Mouse (Mus musculus) heart, postnatal 10 days (tissue): ENCODE results near the gene Plcb2. TPM values are rescaled to one million over a fixed set of nuclear protein-coding genes. Genes with fewer than 3 reads are reported as not detected.
A peak's percentile ranks its signal among the peaks of the same experiment; 100 is the strongest.

Experiments
- DNase-seq, 2 experiments: peaks; one replicate each; pipeline ENCODE4 v3.0.0; 2021
- intact Hi-C: fragments of 180-260 bp; cut with DNase I; formaldehyde crosslinking; loops from one replicate; pipeline ENCODE4 v1.15.1; 2025
- total RNA-seq, 2 experiments: library from RNA; stranded (reverse); gene quantifications; 2 replicates each; pipeline ENCODE4 v1.2.3; 2021

Plcb2 gene
- total RNA-seq, 2 experiments from 2014 or later, result 1.9 to 2.4 TPM

DNA sequence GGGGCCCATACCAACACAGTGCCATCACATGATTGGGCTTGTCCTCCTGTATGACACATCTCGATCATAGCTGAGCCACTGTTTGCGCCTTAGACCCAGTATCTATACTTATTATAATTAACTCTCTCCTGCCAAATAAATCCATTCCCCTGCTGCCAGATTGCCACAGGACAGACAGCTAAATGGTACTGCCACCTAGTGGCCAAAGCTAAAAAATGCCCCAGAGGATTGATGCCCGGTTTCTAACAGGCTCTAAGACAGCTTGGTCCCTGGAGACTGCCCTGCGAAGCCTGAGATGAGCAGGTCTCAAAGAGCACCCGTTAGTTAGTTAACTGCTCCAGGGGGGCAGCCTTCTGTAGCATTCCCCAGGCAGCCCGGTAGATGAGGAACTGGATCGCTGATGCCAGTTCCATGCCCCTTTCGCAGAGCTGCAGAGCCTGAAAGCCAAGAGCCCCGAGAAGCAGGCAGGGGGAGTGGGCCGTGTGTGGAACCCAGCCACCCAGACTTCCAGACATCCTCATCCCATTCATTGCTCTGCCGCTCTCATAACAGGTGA, 32.5 kb downstream of the Plcb2 start:
- peak; percentile 70 to 75 for DNase-seq
- intact Hi-C loops, result loop anchor here (1.0 to 5.0 kb wide), 2 partner anchors 57 to 208 kb away; no protein-coding TSS in a partner anchor

GRCm38 (mm10) chr2:118693370-118693966, 34.8 kb downstream of the Plcb2 start:
- DNase-seq, result no peak
- intact Hi-C loops, result no loop called here

DNA sequence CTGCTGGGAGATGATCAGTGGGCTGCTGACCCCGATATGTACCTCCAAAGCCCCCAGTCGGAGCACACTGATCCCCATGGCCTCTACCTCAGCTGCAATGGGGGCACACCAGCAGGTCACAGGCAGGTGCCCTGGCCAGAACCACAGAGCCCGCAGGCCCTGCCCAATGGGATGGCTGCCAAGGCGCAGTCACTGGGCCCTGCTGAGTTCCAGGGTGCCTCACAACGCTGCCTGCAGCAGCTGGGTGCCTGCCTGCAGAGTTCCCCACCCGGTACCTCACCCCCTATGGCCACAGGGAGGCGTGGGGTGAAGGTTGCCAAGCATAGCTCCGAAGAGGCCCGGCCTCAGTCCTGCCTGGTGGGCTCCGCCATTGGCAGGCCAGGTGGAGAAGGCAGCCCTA, 38.4 kb downstream of the Plcb2 start:
- DNase-seq, result no peak
- intact Hi-C loops, result no loop called here

GRCm38 (mm10) chr2:118687791-118688190, 40.4 kb downstream of the Plcb2 start:
- DNase-seq, result no peak
- intact Hi-C loops, result no loop called here

- DNase-seq, result no peak
- intact Hi-C loops, result no loop called here
These were observed 41.5 kb downstream of the Plcb2 start for GRCm38 (mm10) chr2:118686693-118687092.

GRCm38 (mm10) chr2:118685088-118685487, 43.1 kb downstream of the Plcb2 start:
- intact Hi-C loops, result no loop called here
- DNase-seq, result no peak

GRCm38 (mm10) chr2:118682544-118683260, 45.5 kb downstream of the Plcb2 start:
- intact Hi-C loops, result no loop called here
- DNase-seq, result peak in 1 of 2 experiments; percentile 55

GRCm38 (mm10) chr2:118680926-118681325, 47.3 kb downstream of the Plcb2 start:
- intact Hi-C loops, result no loop called here
- DNase-seq, result no peak

- DNase-seq, result no peak
- intact Hi-C loops, result no loop called here
These were observed 48.7 kb downstream of the Plcb2 start for GRCm38 (mm10) chr2:118679577-118679976.

DNA sequence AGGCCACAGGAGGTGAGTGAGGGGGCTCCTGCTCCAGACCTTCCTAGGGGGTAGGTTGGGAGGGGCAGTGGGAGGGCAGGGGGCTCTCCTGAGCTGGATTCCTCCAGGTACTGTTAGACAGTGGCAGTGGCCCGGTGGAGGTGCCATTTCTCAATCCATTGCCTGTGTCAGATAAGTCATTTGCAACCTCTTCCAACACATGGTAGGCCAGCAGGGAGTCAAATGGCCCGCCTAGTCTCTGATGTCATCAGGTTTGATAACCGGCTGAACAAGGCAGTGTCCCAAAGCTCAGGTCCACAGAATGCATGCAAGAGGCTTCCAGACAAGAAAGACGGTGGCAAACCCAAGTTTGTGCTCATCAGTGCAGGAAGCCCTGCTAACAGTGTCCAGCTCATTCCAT, 50.4 kb downstream of the Plcb2 start:
- no peak for DNase-seq
- intact Hi-C loops, result no loop called here

DNA sequence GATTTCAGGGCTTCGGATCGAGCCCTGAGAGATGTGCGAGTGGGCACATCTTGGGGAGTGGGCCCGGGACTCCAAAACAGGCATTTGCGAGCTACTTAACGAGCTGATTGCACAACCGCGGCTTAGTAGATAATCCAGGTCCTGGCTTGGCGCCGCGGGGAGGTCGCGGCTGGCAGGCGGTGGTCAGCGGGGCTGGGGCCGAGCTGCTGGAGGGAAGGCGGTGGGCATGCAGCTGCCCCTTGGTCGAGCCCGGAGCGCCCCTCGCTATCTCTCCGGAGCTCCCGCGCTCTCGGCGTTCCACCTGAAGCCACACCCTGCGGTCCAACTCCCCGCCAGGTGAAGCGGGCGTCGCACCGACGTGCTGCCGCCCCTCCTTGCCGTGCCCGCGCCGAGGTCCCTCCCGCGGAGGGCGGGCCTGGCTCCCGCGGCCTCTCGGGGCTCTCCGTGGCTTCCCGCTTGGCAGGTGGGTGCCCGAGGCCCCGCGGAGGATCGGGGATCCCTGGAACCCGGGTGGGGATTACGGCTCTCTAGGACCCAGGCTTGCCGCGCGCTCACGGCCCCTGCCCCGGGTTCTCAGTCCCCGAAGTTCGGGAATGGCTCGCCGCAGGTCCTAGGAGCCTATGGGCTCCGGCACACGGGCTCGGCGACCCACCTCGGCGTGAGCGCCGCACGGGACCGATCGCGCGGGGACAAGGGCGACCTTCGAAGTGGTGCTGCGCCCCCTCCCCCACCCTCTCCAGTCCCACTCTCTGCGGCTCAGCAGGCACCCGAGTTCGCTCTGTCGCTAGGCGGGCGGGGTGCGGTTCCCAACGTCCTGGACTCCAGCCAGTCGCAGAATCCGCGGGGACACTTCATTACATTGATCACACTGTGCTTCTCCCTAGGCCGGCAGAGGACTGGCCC, 51.1 kb downstream of the Plcb2 start:
- intact Hi-C loops, result no loop called here
- peak; percentile 40 to 50 for DNase-seq

GRCm38 (mm10) chr2:118674500-118674899, 53.7 kb downstream of the Plcb2 start:
- intact Hi-C loops, result no loop called here
- DNase-seq, result no peak

DNA sequence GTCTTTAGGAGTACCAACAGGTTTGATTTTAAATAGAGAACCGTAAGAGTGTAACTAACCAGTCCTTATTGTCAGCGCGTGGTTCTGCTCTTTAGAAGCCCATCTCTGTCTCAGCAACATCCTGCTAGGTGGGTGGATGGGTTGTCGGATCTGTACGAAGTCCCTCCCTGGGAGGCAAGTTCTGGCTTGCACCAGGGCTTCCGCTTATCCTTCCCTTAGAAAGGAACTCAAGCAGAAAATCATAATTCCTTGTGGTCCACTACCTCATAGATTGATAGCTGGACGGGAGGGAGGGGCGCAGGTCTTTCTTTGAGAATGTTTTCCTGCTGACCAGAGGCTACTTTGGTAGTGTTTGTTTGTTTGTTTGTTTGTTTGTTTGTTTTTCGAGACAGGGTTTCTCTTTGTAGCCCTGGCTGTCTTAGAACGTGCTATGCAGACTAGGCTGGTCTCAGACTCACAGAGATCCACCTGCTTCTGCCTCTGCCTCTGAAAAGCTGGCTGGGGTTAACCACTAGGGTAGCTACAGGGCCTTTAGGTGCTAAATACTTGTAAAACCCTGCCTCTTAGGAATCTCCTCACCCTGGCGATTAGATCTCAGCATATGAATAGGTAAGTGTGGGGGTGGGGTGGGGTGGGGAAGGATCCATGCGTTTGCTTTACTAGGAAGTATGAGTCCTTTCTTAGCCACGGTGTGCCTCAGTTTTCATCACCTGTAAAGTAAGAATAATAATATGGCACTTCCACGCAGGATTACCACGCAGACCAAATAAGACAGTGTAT, 54.4 kb downstream of the Plcb2 start:
- intact Hi-C loops, result no loop called here
- DNase-seq, result no peak

- intact Hi-C loops, result no loop called here
- DNase-seq, result no peak
These were observed 56.5 kb downstream of the Plcb2 start for GRCm38 (mm10) chr2:118671728-118672127.

GRCm38 (mm10) chr2:118669785-118670184, 58.5 kb downstream of the Plcb2 start:
- intact Hi-C loops, result no loop called here
- DNase-seq, result peak; percentile 53 to 55

DNA sequence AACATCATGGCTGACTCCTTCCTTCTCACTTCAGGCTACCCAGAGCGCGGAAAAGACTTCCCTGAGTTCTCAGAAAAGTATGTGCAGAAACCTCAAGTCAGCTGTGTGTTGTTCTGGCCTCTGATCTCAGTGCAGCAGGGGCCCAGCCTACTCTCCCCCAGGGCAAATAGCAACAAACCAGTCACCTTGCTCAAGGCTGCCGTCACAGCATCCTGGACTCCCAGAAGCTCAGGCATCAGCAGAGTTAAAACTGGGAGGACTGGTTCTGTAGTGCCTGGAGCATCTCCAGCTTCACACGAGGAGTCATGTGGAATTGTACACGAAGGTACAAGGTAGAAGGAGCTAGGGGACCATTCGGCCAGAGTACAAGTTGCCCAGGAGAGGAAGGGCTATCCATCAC, 59.0 kb downstream of the Plcb2 start:
- no peak for DNase-seq
- intact Hi-C loops, result no loop called here

DNA sequence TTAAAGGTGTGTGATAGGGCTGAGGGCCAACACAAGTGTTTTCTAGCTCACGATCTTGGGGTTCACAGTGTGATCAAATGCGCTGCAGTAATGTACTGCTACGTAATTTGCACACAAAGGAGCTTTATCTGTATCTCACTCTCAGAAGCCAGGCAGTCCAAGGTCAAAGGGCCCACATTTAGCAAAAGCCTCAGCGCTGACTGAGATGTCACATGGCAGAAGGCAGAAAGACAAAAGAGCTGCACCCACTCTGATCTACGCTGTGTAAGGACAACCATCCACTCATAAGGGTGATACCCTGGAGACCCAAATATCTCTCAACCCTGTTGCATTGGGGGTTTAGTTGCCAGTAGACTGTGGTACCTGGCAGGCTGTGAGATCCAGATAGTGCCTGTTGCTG, 61.1 kb downstream of the Plcb2 start:
- DNase-seq, result no peak
- intact Hi-C loops, result no loop called here

DNA sequence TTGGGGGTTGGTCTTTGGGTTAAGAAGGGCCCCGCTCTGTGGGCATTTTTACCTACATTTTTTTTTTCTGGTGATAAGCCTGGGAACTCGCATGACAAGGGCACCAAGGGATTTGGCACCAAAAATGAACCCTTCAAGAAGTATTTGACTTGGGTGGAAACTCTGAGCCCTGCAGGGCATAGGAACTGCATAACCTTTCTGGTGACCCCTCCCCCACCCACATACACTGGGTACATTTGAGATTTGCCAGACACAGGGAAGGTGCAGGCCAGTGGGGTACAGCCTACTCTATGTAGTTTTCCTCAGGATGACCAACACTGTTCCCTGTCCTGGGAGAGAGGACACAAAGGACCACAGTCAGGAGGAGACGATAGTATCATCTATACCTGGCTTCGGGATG, 62.6 kb downstream of the Plcb2 start:
- no peak for DNase-seq
- intact Hi-C loops, result no loop called here

GRCm38 (mm10) chr2:118664975-118665516, 63.2 kb downstream of the Plcb2 start:
- intact Hi-C loops, result no loop called here
- no peak for DNase-seq
